Mouse (Mus musculus) urinary bladder, postnatal 14 days (tissue): ENCODE measurements at regions not wholly inside any gene's neighbourhood (a gene's known extent, or its start where the extent isn't known, plus 50 kb on each side); places are given as distances from the start of the nearest gene placed in this dataset.

Experiments used
- DNase-seq: peaks from one replicate; pipeline ENCODE4 v3.0.0; 2021; ENCODE audit warnings: low spot score

DNA sequence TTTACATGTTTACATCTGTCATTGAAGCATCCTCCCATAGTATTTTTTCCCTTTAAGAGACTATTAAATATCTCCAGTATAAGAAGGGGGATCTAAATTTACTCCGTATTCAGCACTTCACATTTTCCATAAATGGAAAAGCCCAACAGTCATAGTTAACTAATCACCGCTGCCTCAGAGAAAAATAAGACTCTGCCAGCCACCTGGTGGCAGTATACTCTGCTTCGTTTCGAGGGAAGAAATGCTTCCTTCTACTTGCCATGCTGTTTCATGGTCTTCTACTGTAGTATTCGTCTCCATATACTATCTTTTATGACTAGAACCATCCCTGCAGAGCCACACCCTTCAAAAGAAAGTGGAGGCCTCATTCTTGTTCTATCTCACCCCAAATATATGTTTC is 52.0 kb upstream of the Tro start:
- DNase-seq: peak; percentile 10
